Mouse (Mus musculus) liver, embryonic 14.5 days (tissue): ENCODE measurements at regions not wholly inside any gene's neighbourhood (a gene's known extent, or its start where the extent isn't known, plus 50 kb on each side); places are given as distances from the start of the nearest gene placed in this dataset.

Source experiments
- CTCF ChIP-seq: IDR thresholded peaks from 2 replicates; pipeline ENCODE4 v1.5.1; 2016; ENCODE audit warnings: antibody characterized with exemption, low read depth, control low read depth
- EP300 ChIP-seq: IDR thresholded peaks from 2 replicates; pipeline ENCODE4 v1.6.1; 2016; ENCODE audit warnings: antibody characterized with exemption, low read depth

GRCm38 (mm10) chr9:32936462-32936861, 300.4 kb downstream of the Ets1 start:
- no peak for TF ChIP-seq CTCF
- no peak for TF ChIP-seq EP300
